24 mouse cellular contexts compared by ENCODE assay signal in the genomic region with DNA sequence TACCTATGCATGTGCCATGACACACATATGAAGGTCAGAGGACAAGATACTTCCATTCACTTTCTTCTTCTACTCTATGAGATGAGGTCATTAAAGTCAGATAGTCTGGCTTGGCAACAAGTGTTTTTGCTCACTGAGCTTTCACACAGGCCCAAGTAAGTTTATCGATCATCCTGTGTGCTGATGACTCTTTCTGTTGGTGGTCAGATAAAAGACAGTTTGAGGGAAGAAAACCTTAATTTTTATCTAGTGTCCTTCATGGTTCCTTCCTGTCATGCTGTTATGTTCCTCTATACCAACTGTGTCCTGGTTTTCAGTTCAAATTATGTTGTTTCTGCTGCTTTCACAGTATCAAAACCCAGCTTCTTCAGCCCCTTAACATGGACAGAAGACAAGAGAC.
"Had no signal": no experiment of that assay in that cellular context is flagged by ENCODE, and none has a peak within 500 bp of the region (broad histone marks: within the 10 kb centered on the region; RNA-seq: fewer than 3 reads in every experiment).

No protein-coding gene starts in this region.

- H3K9me3 ChIP-seq: embryonic facial prominence, embryonic 10.5 days; embryonic facial prominence, embryonic 12.5 days; embryonic facial prominence, embryonic 13.5 days; embryonic facial prominence, embryonic 15.5 days; forebrain, embryonic 10.5 days; forebrain, embryonic 12.5 days; forebrain, embryonic 13.5 days; forebrain, embryonic 15.5 days; heart, embryonic 10.5 days had no signal

- H3K36me3 ChIP-seq: embryonic facial prominence, embryonic 10.5 days; embryonic facial prominence, embryonic 12.5 days; embryonic facial prominence, embryonic 13.5 days; embryonic facial prominence, embryonic 15.5 days; forebrain, embryonic 10.5 days; forebrain, embryonic 12.5 days; forebrain, embryonic 15.5 days; heart, embryonic 10.5 days had no signal

- H3K27ac ChIP-seq: embryonic facial prominence, embryonic 10.5 days; embryonic facial prominence, embryonic 12.5 days; embryonic facial prominence, embryonic 13.5 days; embryonic facial prominence, embryonic 15.5 days; forebrain, embryonic 10.5 days; forebrain, embryonic 12.5 days; forebrain, embryonic 13.5 days; forebrain, embryonic 15.5 days; gastrocnemius, adult 2 months; heart, adult 2 months; heart, embryonic 10.5 days had no signal

- H3K4me1 ChIP-seq: embryonic facial prominence, embryonic 13.5 days; embryonic facial prominence, embryonic 15.5 days; forebrain, embryonic 10.5 days; forebrain, embryonic 12.5 days; forebrain, embryonic 13.5 days; forebrain, embryonic 15.5 days; heart, embryonic 10.5 days had no signal

- H3K27me3 ChIP-seq: embryonic facial prominence, embryonic 12.5 days; embryonic facial prominence, embryonic 13.5 days; embryonic facial prominence, embryonic 15.5 days; forebrain, embryonic 12.5 days; forebrain, embryonic 13.5 days; forebrain, embryonic 15.5 days had no signal

- H3K4me3 ChIP-seq: embryonic facial prominence, embryonic 10.5 days; embryonic facial prominence, embryonic 12.5 days; embryonic facial prominence, embryonic 13.5 days; embryonic facial prominence, embryonic 15.5 days; erythroblast, embryonic 14.5 days; forebrain, embryonic 10.5 days; forebrain, embryonic 12.5 days; forebrain, embryonic 13.5 days; forebrain, embryonic 15.5 days; gastrocnemius, adult 2 months; heart, adult 2 months; heart, embryonic 10.5 days had no signal

- H3K9ac ChIP-seq: embryonic facial prominence, embryonic 12.5 days; embryonic facial prominence, embryonic 13.5 days; embryonic facial prominence, embryonic 15.5 days; forebrain, embryonic 12.5 days; forebrain, embryonic 13.5 days; forebrain, embryonic 15.5 days; forebrain, postnatal 0 days had no signal

- DNase-seq: cerebellum, postnatal 10 days; cerebellum, postnatal 14 days; cerebellum, postnatal 25 days; cerebellum, postnatal 36 days; embryo, embryonic 11 days; forebrain, postnatal 0 days; gastrocnemius, adult 2 months; gastrocnemius, postnatal 10 days; gastrocnemius, postnatal 14 days; gastrocnemius, postnatal 25 days; gastrocnemius, postnatal 36 days; heart, adult 11 months; heart, adult 18-20 months; heart, adult 2 months had no signal
